Mouse (Mus musculus) left cerebral cortex, postnatal 4 days (tissue): ENCODE data around the gene Ripk4. TPM values are rescaled to one million over a fixed set of nuclear protein-coding genes. Genes with fewer than 3 reads are reported as not detected.
A peak's percentile ranks its signal among the peaks of the same experiment; 100 is the strongest.

ENCODE experiments used
- DNase-seq: peaks from one replicate; pipeline ENCODE4 v3.0.0-alpha.2; 2022
- intact Hi-C: fragments of 180-260 bp; cut with DNase I; formaldehyde crosslinking; loops from one replicate; pipeline ENCODE4 v1.15.1; 2025
- total RNA-seq, 2 experiments: library from RNA; stranded (reverse); gene quantifications; 2 replicates each; pipeline ENCODE4 v1.2.3; 2021

Ripk4 gene
- total RNA-seq, 2 experiments from 2014 or later, result 0.38 to 0.40 TPM

- DNase-seq, result no peak
- intact Hi-C loops, result no loop called here
Measured at GRCm38 (mm10) chr16:97738030-97738429, 25.6 kb downstream of the Ripk4 start.

DNA sequence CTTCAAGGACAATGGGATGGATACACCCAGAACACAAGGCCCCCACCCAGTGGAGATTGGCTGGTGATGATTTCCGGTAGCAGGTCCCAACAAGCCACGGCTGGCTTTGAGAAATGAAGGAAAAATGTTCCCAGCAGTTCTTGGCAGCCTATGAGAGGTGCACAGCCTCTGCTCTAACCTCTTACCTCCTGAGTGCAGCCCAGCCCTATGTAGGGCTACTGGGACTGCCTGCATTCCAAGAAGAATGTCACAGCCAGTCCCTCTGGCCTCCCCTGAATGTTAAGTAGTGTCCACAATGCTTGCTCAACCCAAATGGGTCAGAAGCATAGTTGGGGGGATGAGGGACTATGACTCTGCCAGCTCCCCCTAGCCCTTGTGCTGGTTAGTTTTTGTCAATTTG is 27.0 kb downstream of the Ripk4 start:
- no peak for DNase-seq
- intact Hi-C loops, result no loop called here

DNA sequence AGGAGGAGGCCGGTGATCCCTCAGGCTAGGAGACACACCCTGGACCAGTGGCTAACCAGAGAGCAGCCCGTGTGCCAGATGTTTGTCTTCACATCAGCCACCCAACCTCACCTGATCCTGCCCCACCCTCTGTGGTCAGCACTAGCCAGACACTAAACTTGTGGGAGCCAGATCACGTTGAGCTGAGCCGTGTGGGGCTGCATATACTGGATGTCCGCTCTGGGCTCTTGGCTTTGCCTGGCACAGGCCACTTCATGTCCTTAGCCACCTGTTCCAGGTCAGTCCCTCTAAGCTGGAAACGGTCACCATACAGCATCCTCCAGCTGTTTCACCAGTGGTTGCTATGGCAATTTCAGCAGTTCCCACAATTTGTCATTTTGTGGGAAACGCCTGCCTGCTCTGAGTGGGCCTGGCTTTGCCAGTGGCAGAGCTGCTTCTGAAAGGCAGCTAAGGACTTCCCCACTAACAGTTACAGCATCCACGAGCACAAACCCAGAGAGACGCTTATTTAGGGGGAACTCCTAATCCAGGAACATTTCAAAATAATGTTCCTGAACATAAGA is 28.7 kb downstream of the Ripk4 start:
- no peak for DNase-seq
- intact Hi-C loops, result no loop called here

GRCm38 (mm10) chr16:97733599-97733998 is 30.0 kb downstream of the Ripk4 start:
- intact Hi-C loops, result no loop called here
- no peak for DNase-seq

GRCm38 (mm10) chr16:97730321-97730720 is 33.3 kb downstream of the Ripk4 start:
- intact Hi-C loops, result no loop called here
- no peak for DNase-seq

- intact Hi-C loops, result no loop called here
- no peak for DNase-seq
Measured at GRCm38 (mm10) chr16:97726436-97726835, 37.2 kb downstream of the Ripk4 start.

DNA sequence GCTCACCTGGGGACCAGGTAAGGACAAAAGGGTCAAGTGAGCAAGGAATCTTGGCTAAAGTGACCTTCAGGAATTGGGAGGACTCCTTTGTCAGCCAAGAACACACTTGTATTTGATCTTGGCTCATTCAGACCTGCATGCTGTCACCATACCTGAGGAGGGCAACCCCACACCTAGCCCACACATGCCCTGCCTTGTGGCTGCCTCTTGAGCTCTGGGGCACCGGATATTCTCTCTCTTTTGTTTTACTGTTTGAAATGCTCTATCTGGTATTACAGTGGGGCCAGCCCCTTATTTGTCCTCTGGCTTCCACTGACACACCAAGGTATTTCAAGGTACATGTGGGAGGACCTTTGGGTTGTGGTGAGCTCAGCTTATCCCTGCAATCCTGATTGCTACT is 43.5 kb downstream of the Ripk4 start:
- intact Hi-C loops, result no loop called here
- no peak for DNase-seq

GRCm38 (mm10) chr16:97719392-97719983 is 44.1 kb downstream of the Ripk4 start:
- intact Hi-C loops, result no loop called here
- no peak for DNase-seq

DNA sequence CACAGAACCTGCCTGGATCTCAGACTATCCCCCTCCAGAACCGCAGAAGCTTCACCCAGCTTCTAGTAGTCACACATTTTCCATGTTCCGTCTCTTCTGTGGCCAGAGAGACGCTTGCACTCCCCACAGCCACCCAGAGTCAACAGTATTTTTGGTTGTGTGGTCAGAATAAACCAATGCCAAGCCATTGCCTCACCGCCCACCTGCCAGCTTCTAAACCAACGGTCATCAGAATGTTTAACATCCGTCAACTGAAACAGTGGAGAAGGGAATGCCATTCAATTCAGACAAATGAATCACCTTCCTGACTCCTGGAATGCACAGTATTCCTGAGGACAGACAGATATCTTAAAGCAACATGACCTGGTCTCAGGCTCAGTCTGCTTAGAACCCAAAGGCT is 47.0 kb downstream of the Ripk4 start:
- intact Hi-C loops, result no loop called here
- DNase-seq, result no peak

GRCm38 (mm10) chr16:97712129-97712528 is 51.5 kb downstream of the Ripk4 start:
- DNase-seq, result no peak
- intact Hi-C loops, result no loop called here

GRCm38 (mm10) chr16:97701871-97702270 is 61.7 kb downstream of the Ripk4 start:
- peak; percentile 64 for DNase-seq
- intact Hi-C loops, result no loop called here

- intact Hi-C loops, result no loop called here
- DNase-seq, result peak; percentile 11
Measured at GRCm38 (mm10) chr16:97697769-97698168, 65.8 kb downstream of the Ripk4 start.

DNA sequence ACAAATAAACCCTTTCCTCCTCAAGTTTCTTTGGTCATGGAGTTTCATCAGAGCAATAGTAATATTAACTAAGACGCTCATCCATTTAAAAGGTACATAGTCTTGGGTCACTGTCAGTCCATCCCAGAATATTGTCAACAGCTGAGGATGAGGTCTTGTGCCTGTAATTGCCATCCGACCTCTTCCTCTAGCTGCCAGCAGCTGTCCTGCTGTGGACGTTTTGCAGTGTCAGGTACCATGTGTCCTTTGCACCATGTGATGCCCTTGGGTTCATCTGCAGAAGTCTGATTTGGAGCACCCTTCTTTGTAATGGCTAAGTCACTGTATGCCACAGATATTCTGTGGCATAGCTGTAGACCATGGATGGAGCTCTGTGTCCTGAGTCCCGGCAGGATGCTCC is 67.9 kb downstream of the Ripk4 start:
- no peak for DNase-seq
- intact Hi-C loops, result no loop called here

Other genes starting within 250 kb of the Ripk4 start
- not detected for gene Fam3b, start 249.0 kb downstream of the Ripk4 start, total RNA-seq
- gene Tmprss2, start 152.6 kb downstream of the Ripk4 start, total RNA-seq, result not detected
- 10 to 100 TPM; 21.9 to 25.8 TPM for gene Prdm15, start 88.1 kb upstream of the Ripk4 start, total RNA-seq
- 10 to 100 TPM; 28.9 to 36.1 TPM for gene C2cd2, start 198.8 kb upstream of the Ripk4 start, total RNA-seq
- gene Zbtb21, start 198.8 kb upstream of the Ripk4 start, total RNA-seq, result 10 to 100 TPM; 24.7 to 28.7 TPM
- gene B230307C23Rik, start 233.5 kb upstream of the Ripk4 start, total RNA-seq, result 10 to 100 TPM; 25.2 to 30.0 TPM